Mouse (Mus musculus): Measurements from ENCODE around the gene Ggact. TPM values are rescaled to one million over a fixed set of nuclear protein-coding genes. Genes with fewer than 3 reads are reported as not detected.

Gene Ggact
- polyA plus RNA-seq, 1 experiment from 2014 or later: 50.4 TPM

- Histone ChIP-seq H3K9ac (ENCODE audit: low read depth, low read length) (no peak overlapping the region), H3K27ac (ENCODE audit: low read length) (no peak overlapping the region), H3K36me3 (ENCODE audit: control insufficient read depth, insufficient read depth, low read length) (no peaks in the 10 kb centered on the region), H3K4me3 (ENCODE audit: low read length) (no peak overlapping the region), H3K4me1 (ENCODE audit: control insufficient read depth, insufficient read depth, low read length) (0 out of 2 replicates have a peak, but pooled peaks cover 4% of the 10 kb centered on the region), H3K9me3 (ENCODE audit: control insufficient read depth, low read length) (no peaks in the 10 kb centered on the region), H3K4me2 (ENCODE audit: low read depth, low read length) (no peak overlapping the region), H3K27me3 (replicated peaks; ENCODE audit: control insufficient read depth, insufficient read depth, low read length) (no peaks in the 10 kb centered on the region)
- no peak for ATAC-seq
- 59% methylated on average over 5 of the region's 5 CpGs for WGBS
Measured at GRCm38 (mm10) chr14:122920011-122920410, 6.5 kb upstream of the Ggact start.

DNA sequence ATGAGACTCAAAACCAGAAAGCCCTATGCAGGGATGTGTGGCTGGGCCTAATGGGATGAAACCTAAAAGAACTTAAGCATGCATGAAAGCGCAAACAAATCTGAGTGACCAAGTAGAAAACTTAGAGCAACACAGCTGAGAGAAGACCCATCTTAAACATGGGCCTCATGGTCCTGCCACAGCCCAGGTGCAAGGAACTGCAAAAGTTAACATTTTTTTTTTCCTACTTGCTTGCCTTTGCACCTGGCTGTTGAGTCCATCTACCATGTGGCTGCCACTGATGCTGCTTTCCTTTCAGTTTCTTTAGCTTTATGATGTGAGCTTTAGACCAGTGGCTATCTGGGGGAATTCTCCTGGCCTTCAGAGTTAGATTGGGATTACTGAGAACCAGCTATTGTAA is 4.1 kb upstream of the Ggact start:
- Histone ChIP-seq H3K4me2 (ENCODE audit: low read depth, low read length) (no peak overlapping the region), H3K4me1 (ENCODE audit: control insufficient read depth, insufficient read depth, low read length) (0 out of 2 replicates have a peak, but pooled peaks cover 4% of the 10 kb centered on the region), H3K36me3 (ENCODE audit: control insufficient read depth, insufficient read depth, low read length) (no peaks in the 10 kb centered on the region), H3K27me3 (replicated peaks; ENCODE audit: control insufficient read depth, insufficient read depth, low read length) (no peaks in the 10 kb centered on the region), H3K9ac (ENCODE audit: low read depth, low read length) (no peak overlapping the region), H3K27ac (ENCODE audit: low read length) (no peak overlapping the region), H3K9me3 (ENCODE audit: control insufficient read depth, low read length) (no peaks in the 10 kb centered on the region), H3K4me3 (ENCODE audit: low read length) (no peak overlapping the region)
- WGBS: 96% methylated on average over 1 of the region's 1 CpGs
- ATAC-seq: no peak

GRCm38 (mm10) chr14:122912812-122913498 is 602 bp downstream of the Ggact start:
- ATAC-seq: peak; percentile 84
- Histone ChIP-seq H3K4me3 (ENCODE audit: low read length) (peak overlapping the region; percentile 77), H3K4me1 (ENCODE audit: control insufficient read depth, insufficient read depth, low read length) (peaks cover 15% of the 10 kb centered on the region; the same call in 1 of the 2 replicates), H3K9ac (ENCODE audit: low read depth, low read length) (peak overlapping the region; percentile 80), H3K9me3 (ENCODE audit: control insufficient read depth, low read length) (no peaks in the 10 kb centered on the region), H3K27me3 (replicated peaks; ENCODE audit: control insufficient read depth, insufficient read depth, low read length) (no peaks in the 10 kb centered on the region), H3K36me3 (ENCODE audit: control insufficient read depth, insufficient read depth, low read length) (no peaks in the 10 kb centered on the region), H3K27ac (ENCODE audit: low read length) (peak overlapping the region; percentile 86), H3K4me2 (ENCODE audit: low read depth, low read length) (peak overlapping the region; percentile 81)
- WGBS: under 1% methylated on average over 58 of the region's 58 CpGs

GRCm38 (mm10) chr14:122912137-122912536 is 1.4 kb downstream of the Ggact start:
- no peaks in the 10 kb centered on the region for H3K9me3 ChIP-seq (ENCODE audit: control insufficient read depth, low read length)
- peak overlapping the region; percentile 77 for H3K4me3 ChIP-seq (ENCODE audit: low read length)
- no peak for ATAC-seq
- WGBS: 63% methylated on average over 1 of the region's 1 CpGs
- peak overlapping the region; percentile 81 for H3K4me2 ChIP-seq (ENCODE audit: low read depth, low read length)
- no peaks in the 10 kb centered on the region for H3K27me3 ChIP-seq (replicated peaks; ENCODE audit: control insufficient read depth, insufficient read depth, low read length)
- H3K9ac ChIP-seq (ENCODE audit: low read depth, low read length): peak overlapping the region; percentile 80
- peak overlapping the region; percentile 86; the same call in 1 of the 2 replicates for H3K27ac ChIP-seq (ENCODE audit: low read length)
- H3K4me1 ChIP-seq (ENCODE audit: control insufficient read depth, insufficient read depth, low read length): peaks cover 15% of the 10 kb centered on the region; the same call in 1 of the 2 replicates
- H3K36me3 ChIP-seq (ENCODE audit: control insufficient read depth, insufficient read depth, low read length): no peaks in the 10 kb centered on the region

DNA sequence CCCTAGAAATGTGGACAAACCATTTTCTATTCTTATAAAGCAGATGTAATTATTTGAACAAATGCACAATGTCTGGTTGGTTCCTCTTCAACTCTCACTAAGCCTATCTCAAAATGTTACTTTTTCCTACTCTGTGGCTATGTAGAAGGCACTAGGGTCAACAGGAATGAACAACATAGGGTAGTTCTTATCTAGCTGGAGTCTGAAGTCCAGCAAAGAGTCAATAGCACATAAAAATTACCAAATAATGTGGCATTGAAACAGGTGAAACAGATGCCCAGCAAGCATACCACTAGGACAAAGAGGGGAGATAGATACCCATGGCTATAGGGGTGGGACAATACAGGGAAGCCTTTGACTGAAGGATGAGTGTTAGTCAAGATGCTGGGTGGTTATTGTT is 2.3 kb downstream of the Ggact start:
- Histone ChIP-seq H3K4me3 (ENCODE audit: low read length) (0 out of 2 replicates have a peak overlapping the region, but pooled peaks have one; percentile 77), H3K27ac (ENCODE audit: low read length) (peak overlapping the region; percentile 5; the same call in 1 of the 2 replicates), H3K36me3 (ENCODE audit: control insufficient read depth, insufficient read depth, low read length) (no peaks in the 10 kb centered on the region), H3K9me3 (ENCODE audit: control insufficient read depth, low read length) (no peaks in the 10 kb centered on the region), H3K27me3 (replicated peaks; ENCODE audit: control insufficient read depth, insufficient read depth, low read length) (no peaks in the 10 kb centered on the region), H3K9ac (ENCODE audit: low read depth, low read length) (no peak overlapping the region), H3K4me2 (ENCODE audit: low read depth, low read length) (peak overlapping the region; percentile 81), H3K4me1 (ENCODE audit: control insufficient read depth, insufficient read depth, low read length) (peaks cover 11% of the 10 kb centered on the region; the same call in 1 of the 2 replicates)
- ATAC-seq: peak; percentile 19; the same call in 1 of the 2 replicates

DNA sequence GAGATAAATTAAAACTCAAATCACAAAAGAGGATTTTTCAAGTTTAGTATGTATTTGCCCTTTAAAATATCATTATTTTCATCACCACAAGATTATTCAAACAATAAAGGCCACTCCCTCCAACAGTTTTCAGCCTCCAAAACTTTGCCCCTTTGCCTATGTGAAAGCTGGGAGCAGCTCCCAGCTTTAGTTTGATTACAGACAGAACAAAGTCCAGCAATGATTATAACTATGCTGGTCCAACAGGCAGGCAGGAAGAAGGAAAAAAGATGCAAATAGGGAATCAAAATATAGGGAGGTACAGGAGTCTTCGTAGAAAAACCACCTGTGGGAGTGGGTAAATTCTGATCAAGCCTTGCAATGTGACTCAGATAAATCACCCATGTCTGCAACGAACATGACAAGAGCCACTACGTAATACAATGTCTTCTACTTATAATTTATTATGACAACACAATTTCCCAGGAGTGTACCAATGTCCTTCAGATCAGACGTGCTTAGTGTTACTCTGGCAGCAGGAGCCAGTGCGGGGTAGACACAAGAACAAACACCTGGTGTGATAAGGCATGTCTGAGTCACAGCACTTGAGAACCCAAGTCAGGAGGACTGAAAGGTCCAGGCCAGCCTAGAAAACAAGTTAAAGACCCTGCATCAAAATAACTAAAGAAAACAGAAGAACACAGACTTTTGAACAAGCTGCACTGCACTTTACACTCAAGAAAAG is 4.0 kb downstream of the Ggact start:
- ATAC-seq: peak; percentile 76
- H3K27me3 ChIP-seq (replicated peaks; ENCODE audit: control insufficient read depth, insufficient read depth, low read length): no peaks in the 10 kb centered on the region
- H3K9me3 ChIP-seq (ENCODE audit: control insufficient read depth, low read length): no peaks in the 10 kb centered on the region
- H3K4me2 ChIP-seq (ENCODE audit: low read depth, low read length): peak overlapping the region; percentile 27; the same call in 1 of the 2 replicates
- no peak overlapping the region for H3K4me3 ChIP-seq (ENCODE audit: low read length)
- 55% methylated on average over 5 of the region's 5 CpGs for WGBS
- no peak overlapping the region for H3K9ac ChIP-seq (ENCODE audit: low read depth, low read length)
- H3K27ac ChIP-seq (ENCODE audit: low read length): peak overlapping the region; percentile 69
- H3K36me3 ChIP-seq (ENCODE audit: control insufficient read depth, insufficient read depth, low read length): no peaks in the 10 kb centered on the region
- H3K4me1 ChIP-seq (ENCODE audit: control insufficient read depth, insufficient read depth, low read length): peaks cover 11% of the 10 kb centered on the region; the same call in 1 of the 2 replicates

- H3K36me3 ChIP-seq (ENCODE audit: control insufficient read depth, insufficient read depth, low read length): no peaks in the 10 kb centered on the region
- H3K9ac ChIP-seq (ENCODE audit: low read depth, low read length): no peak overlapping the region
- no peaks in the 10 kb centered on the region for H3K9me3 ChIP-seq (ENCODE audit: control insufficient read depth, low read length)
- no peak for ATAC-seq
- peaks cover 14% of the 10 kb centered on the region for H3K4me1 ChIP-seq (ENCODE audit: control insufficient read depth, insufficient read depth, low read length)
- WGBS: 89% methylated on average over 4 of the region's 4 CpGs
- no peak overlapping the region for H3K4me3 ChIP-seq (ENCODE audit: low read length)
- H3K27ac ChIP-seq (ENCODE audit: low read length): 0 out of 2 replicates have a peak overlapping the region, but pooled peaks have one; percentile 33
- H3K4me2 ChIP-seq (ENCODE audit: low read depth, low read length): no peak overlapping the region
- H3K27me3 ChIP-seq (replicated peaks; ENCODE audit: control insufficient read depth, insufficient read depth, low read length): no peaks in the 10 kb centered on the region
Measured at GRCm38 (mm10) chr14:122908075-122908474, 5.5 kb downstream of the Ggact start.

- no peaks in the 10 kb centered on the region for H3K27me3 ChIP-seq (replicated peaks; ENCODE audit: control insufficient read depth, insufficient read depth, low read length)
- H3K9me3 ChIP-seq (ENCODE audit: control insufficient read depth, low read length): no peaks in the 10 kb centered on the region
- WGBS: 94% methylated on average over 1 of the region's 1 CpGs
- H3K4me3 ChIP-seq (ENCODE audit: low read length): no peak overlapping the region
- ATAC-seq: no peak
- H3K4me2 ChIP-seq (ENCODE audit: low read depth, low read length): no peak overlapping the region
- H3K4me1 ChIP-seq (ENCODE audit: control insufficient read depth, insufficient read depth, low read length): peaks cover 30% of the 10 kb centered on the region
- no peak overlapping the region for H3K27ac ChIP-seq (ENCODE audit: low read length)
- no peak overlapping the region for H3K9ac ChIP-seq (ENCODE audit: low read depth, low read length)
- no peaks in the 10 kb centered on the region for H3K36me3 ChIP-seq (ENCODE audit: control insufficient read depth, insufficient read depth, low read length)
Measured at GRCm38 (mm10) chr14:122905007-122905406, 8.6 kb downstream of the Ggact start.

DNA sequence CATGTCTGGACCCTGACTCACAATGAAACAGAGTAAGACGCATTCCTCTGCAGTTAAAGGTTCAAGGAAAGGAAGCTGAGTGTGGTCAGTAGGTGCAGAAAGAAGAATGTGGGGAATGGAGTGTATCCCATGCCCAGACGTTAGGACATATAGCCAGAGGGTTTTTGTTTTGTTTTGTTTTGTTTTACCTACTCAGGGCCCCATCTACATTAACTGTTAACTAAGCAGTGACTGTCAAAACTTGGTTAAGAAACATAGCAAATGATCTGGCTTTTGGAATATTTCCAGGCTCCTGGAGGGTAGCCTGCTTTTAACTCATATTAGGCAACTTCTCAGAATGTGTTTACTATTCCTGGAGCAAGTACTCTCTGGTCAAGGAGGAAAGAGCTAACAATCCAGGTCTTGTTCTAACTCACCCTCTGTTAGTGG is 9.6 kb downstream of the Ggact start:
- 68% methylated on average over 2 of the region's 2 CpGs for WGBS
- Histone ChIP-seq H3K9ac (ENCODE audit: low read depth, low read length) (no peak overlapping the region), H3K4me2 (ENCODE audit: low read depth, low read length) (no peak overlapping the region), H3K4me1 (ENCODE audit: control insufficient read depth, insufficient read depth, low read length) (peaks cover 24% of the 10 kb centered on the region), H3K9me3 (ENCODE audit: control insufficient read depth, low read length) (no peaks in the 10 kb centered on the region), H3K4me3 (ENCODE audit: low read length) (no peak overlapping the region), H3K36me3 (ENCODE audit: control insufficient read depth, insufficient read depth, low read length) (no peaks in the 10 kb centered on the region), H3K27me3 (replicated peaks; ENCODE audit: control insufficient read depth, insufficient read depth, low read length) (no peaks in the 10 kb centered on the region), H3K27ac (ENCODE audit: low read length) (no peak overlapping the region)
- ATAC-seq: no peak
